Mouse (Mus musculus): ENCODE data around the gene Hnf4a. TPM values are rescaled to one million over a fixed set of nuclear protein-coding genes. Genes with fewer than 3 reads are reported as not detected.

Hnf4a gene
- polyA plus RNA-seq, 1 experiment from 2014 or later: 1.2 TPM

GRCm38 (mm10) chr2:163548822-163549221 lies 42.2 kb downstream of the Hnf4a start:
- no peak for DNase-seq (ENCODE audit: low spot score)

GRCm38 (mm10) chr2:163549786-163550185 lies 43.2 kb downstream of the Hnf4a start:
- no peak for DNase-seq (ENCODE audit: low spot score)

- no peak for DNase-seq (ENCODE audit: low spot score)
Measured at GRCm38 (mm10) chr2:163552518-163552929, 45.9 kb downstream of the Hnf4a start.

GRCm38 (mm10) chr2:163554425-163554982 lies 47.9 kb downstream of the Hnf4a start:
- DNase-seq (ENCODE audit: low spot score): no peak

- no peak for DNase-seq (ENCODE audit: low spot score)
Measured at GRCm38 (mm10) chr2:163554996-163555395, 48.4 kb downstream of the Hnf4a start.

- no peak for DNase-seq (ENCODE audit: low spot score)
Measured at GRCm38 (mm10) chr2:163555417-163555816, 48.8 kb downstream of the Hnf4a start.

GRCm38 (mm10) chr2:163558548-163558947 lies 51.9 kb downstream of the Hnf4a start:
- no peak for DNase-seq (ENCODE audit: low spot score)

GRCm38 (mm10) chr2:163559236-163559635 lies 52.6 kb downstream of the Hnf4a start:
- no peak for DNase-seq (ENCODE audit: low spot score)

- no peak for DNase-seq (ENCODE audit: low spot score)
Measured at GRCm38 (mm10) chr2:163560247-163560646, 53.6 kb downstream of the Hnf4a start.

GRCm38 (mm10) chr2:163561258-163561948 lies 54.8 kb downstream of the Hnf4a start:
- no peak for DNase-seq (ENCODE audit: low spot score)

- no peak for DNase-seq (ENCODE audit: low spot score)
Measured at GRCm38 (mm10) chr2:163564646-163565045, 58.0 kb downstream of the Hnf4a start.

GRCm38 (mm10) chr2:163574321-163574720 lies 67.7 kb downstream of the Hnf4a start:
- DNase-seq (ENCODE audit: low spot score): no peak

GRCm38 (mm10) chr2:163575248-163575647 lies 68.6 kb downstream of the Hnf4a start:
- no peak for DNase-seq (ENCODE audit: low spot score)

GRCm38 (mm10) chr2:163577986-163578385 lies 71.4 kb downstream of the Hnf4a start:
- DNase-seq (ENCODE audit: low spot score): no peak

GRCm38 (mm10) chr2:163580069-163580945 lies 73.7 kb downstream of the Hnf4a start:
- DNase-seq (ENCODE audit: low spot score): no peak

GRCm38 (mm10) chr2:163583226-163584087 lies 76.8 kb downstream of the Hnf4a start:
- DNase-seq (ENCODE audit: low spot score): no peak

GRCm38 (mm10) chr2:163584088-163584426 lies 77.4 kb downstream of the Hnf4a start:
- DNase-seq (ENCODE audit: low spot score): no peak

GRCm38 (mm10) chr2:163586384-163587261 lies 80.0 kb downstream of the Hnf4a start:
- DNase-seq (ENCODE audit: low spot score): peak; percentile 56

GRCm38 (mm10) chr2:163587506-163587905 lies 80.9 kb downstream of the Hnf4a start:
- DNase-seq (ENCODE audit: low spot score): no peak

- DNase-seq (ENCODE audit: low spot score): no peak
Measured at GRCm38 (mm10) chr2:163590211-163590610, 83.6 kb downstream of the Hnf4a start.
